In genomic region chr12:52782902-52783441, GRCm38 (mm10) we compare ENCODE assay signal across 8 mouse cellular contexts.
DNase-seq lines count a peak whose midpoint lies in the region; ATAC-seq and TF ChIP-seq lines count a peak whose summit lies in the region.

No protein-coding gene starts in this region.

- no peaks in the 10 kb centered on the region for H3K36me3 ChIP-seq in heart, postnatal 0 days (replicated peaks; ENCODE audit: control insufficient read depth, insufficient read depth, low read length)
- H3K36me3 ChIP-seq in limb, embryonic 13.5 days: no peaks in the 10 kb centered on the region

- POLR2A ChIA-PET in Patski (lab: Charles Lee): interaction anchor here (1.1 kb wide), 1 partner anchor 14 kb away, joined by 3 read pairs; no protein-coding TSS in a partner anchor

- ATAC-seq in Patski: peak; percentile 39
- peak; percentile 97 for ATAC-seq in common myeloid progenitor, adult 5-6 weeks (replicated peaks; ENCODE audit: low read depth, poor library complexity, severe bottlenecking)
- peak; percentile 63 for ATAC-seq in heart, postnatal 0 days (ENCODE audit: insufficient read depth, low read depth)
- no peak for ATAC-seq in limb, embryonic 13.5 days (ENCODE audit: low FRiP score, low read depth)

- 8% methylated on average over 14 of the region's 14 CpGs for WGBS in heart, postnatal 0 days
- 20% methylated on average over 14 of the region's 14 CpGs for WGBS in limb, embryonic 13.5 days

- TF ChIP-seq EP300 in heart, postnatal 0 days (IDR thresholded peaks at IDR 0.05; ENCODE audit: low read depth): no peak

- peak; percentile 53 to 76 for DNase-seq in adrenal gland, adult (ENCODE audit: inconsistent age in 2 of 2, low spot score in 1 of 2)
- DNase-seq in adrenal gland, postnatal 4 days (ENCODE audit: low spot score in 2 of 2): no peak
- peak; percentile 28 for DNase-seq in Patski (ENCODE audit: low read depth, low spot score)
- DNase-seq in heart, postnatal 0 days (ENCODE audit: low spot score): peak; percentile 40
- DNase-seq in natural killer cell, adult 2 months (ENCODE audit: low spot score in 2 of 2): peak; percentile 32 to 41
- no peak for DNase-seq in urinary bladder, adult 2 months (ENCODE audit: low spot score)

- CTCF ChIA-PET in Patski (lab: Charles Lee): no interaction called here

- in situ Hi-C loops in Patski (cut with MboI; ENCODE audit: low pct_unique_long_range_greater_than_20kb): loop anchor here (5.0 kb wide), 1 partner anchor 34 kb away; no protein-coding TSS in a partner anchor

- no peaks in the 10 kb centered on the region for H3K27me3 ChIP-seq in Patski
- H3K27me3 ChIP-seq in heart, postnatal 0 days (ENCODE audit: control insufficient read depth, insufficient read depth, low read length): no peaks in the 10 kb centered on the region
- no peaks in the 10 kb centered on the region for H3K27me3 ChIP-seq in limb, embryonic 13.5 days

- H3K27ac ChIP-seq in heart, postnatal 0 days (ENCODE audit: low read depth): no peak overlapping the region
- no peak overlapping the region for H3K27ac ChIP-seq in limb, embryonic 13.5 days

- peak overlapping the region; percentile 8; the same call in 1 of the 2 replicates for H3K9ac ChIP-seq in heart, postnatal 0 days (replicated peaks; ENCODE audit: low read depth, low read length)
- 0 out of 2 replicates have a peak overlapping the region, but pooled peaks have one; percentile 13 for H3K9ac ChIP-seq in limb, embryonic 13.5 days

- H3K4me2 ChIP-seq in heart, postnatal 0 days (ENCODE audit: low read depth, low read length): peak overlapping the region; percentile 54
- peak overlapping the region; percentile 58 for H3K4me2 ChIP-seq in limb, embryonic 13.5 days (replicated peaks)

- H3K9me3 ChIP-seq in heart, postnatal 0 days (replicated peaks; ENCODE audit: control insufficient read depth, low read length): no peaks in the 10 kb centered on the region
- no peaks in the 10 kb centered on the region for H3K9me3 ChIP-seq in limb, embryonic 13.5 days

- H3K4me3 ChIP-seq in heart, postnatal 0 days (ENCODE audit: low read depth, low read length): peak overlapping the region; percentile 29
- H3K4me3 ChIP-seq in limb, embryonic 13.5 days: peak overlapping the region; percentile 27

- no peak for TF ChIP-seq CTCF in Patski (IDR thresholded peaks at IDR 0.05)
- no peak for TF ChIP-seq CTCF in heart, postnatal 0 days (IDR thresholded peaks at IDR 0.05; ENCODE audit: low read depth)

- peaks cover 3% of the 10 kb centered on the region; the same call in 1 of the 2 replicates for H3K4me1 ChIP-seq in heart, postnatal 0 days (ENCODE audit: control insufficient read depth, insufficient read depth)
- peaks cover 7% of the 10 kb centered on the region for H3K4me1 ChIP-seq in limb, embryonic 13.5 days

Comparison
In these comparisons a context has a peak if more than half of its experiments do, and no peak if none do; other contexts are left out.
1. DNase-seq: peak in adrenal gland, adult (2 of 2), Patski (single experiment), heart, postnatal 0 days (single experiment) and natural killer cell, adult 2 months (2 of 2); none in adrenal gland, postnatal 4 days (0 of 2) and urinary bladder, adult 2 months (single experiment).